Mouse (Mus musculus) small intestine, adult 2 months (tissue): ENCODE data around the gene Eml1.

Source experiments
- CTCF ChIP-seq: fragments of 200-500 bp; IDR thresholded peaks from 2 replicates; pipeline ENCODE4 v1.5.1; 2012; ENCODE audit warnings: low read depth, mild to moderate bottlenecking, control low read depth, inconsistent platforms, low read length, moderate library complexity, mixed read lengths; ENCODE audit not compliant: insufficient replicate concordance, insufficient read length; ENCODE audit errors: extremely low read depth
- POLR2A ChIP-seq: fragments of 200-500 bp; IDR thresholded peaks from 2 replicates; pipeline ENCODE4 v1.6.1; 2012; ENCODE audit warnings: low read depth, mild to moderate bottlenecking, control low read depth, inconsistent platforms, low read length, moderate library complexity

- TF ChIP-seq POLR2A, result no peak
- no peak for TF ChIP-seq CTCF
Measured at GRCm38 (mm10) chr12:108505846-108506245, 135.1 kb downstream of the Eml1 start.
